Mouse (Mus musculus) frontal cortex, postnatal 10 days (tissue): ENCODE results near the gene AC134908.4.

Source experiments
- DNase-seq, 2 experiments: peaks; one replicate each; pipeline ENCODE4 v3.0.0; 2022; ENCODE audit warnings: low spot score in 2 of 2, mixed read lengths in 1 of 2

Gene AC134908.4

DNA sequence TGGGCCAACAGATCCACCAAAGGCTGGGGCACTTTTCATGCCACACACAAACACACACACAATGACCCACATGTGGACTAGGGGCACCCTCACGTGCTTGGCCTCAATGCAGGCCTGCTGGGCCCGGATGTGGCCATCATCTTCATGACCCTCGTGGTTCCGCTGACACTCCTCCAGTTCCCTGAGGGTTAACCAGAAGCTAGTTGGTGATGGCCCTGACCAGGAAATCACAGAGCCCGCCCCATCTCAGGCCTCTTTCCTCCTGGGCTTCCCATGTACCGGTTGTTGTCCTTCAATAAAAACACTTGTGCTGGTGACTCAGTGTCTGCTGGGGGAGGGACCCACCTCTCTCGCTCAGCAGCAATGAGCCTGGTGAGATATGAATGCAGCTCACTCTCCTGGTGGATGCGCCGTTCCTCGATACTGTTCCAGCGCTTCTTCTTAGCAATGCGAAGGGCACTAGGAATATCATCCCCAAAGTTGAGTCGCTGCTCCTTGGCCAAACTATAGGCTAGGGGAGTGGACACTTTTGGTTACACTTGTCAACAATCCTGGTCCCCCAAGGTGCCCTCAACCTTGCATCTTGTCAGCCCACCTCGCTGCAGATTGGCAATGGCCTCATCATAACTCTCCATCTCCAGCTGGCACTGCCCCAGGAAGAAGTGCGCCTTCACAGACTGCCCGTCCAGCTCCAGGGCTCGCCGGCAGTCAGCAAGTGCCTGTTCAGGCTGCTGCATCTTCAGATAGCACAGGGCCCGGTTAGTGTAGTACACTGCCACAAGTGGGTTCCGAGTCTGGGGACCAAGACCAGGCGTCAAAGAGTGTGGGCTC, 36.2 kb upstream of the AC134908.4 start:
- DNase-seq, result no peak

DNA sequence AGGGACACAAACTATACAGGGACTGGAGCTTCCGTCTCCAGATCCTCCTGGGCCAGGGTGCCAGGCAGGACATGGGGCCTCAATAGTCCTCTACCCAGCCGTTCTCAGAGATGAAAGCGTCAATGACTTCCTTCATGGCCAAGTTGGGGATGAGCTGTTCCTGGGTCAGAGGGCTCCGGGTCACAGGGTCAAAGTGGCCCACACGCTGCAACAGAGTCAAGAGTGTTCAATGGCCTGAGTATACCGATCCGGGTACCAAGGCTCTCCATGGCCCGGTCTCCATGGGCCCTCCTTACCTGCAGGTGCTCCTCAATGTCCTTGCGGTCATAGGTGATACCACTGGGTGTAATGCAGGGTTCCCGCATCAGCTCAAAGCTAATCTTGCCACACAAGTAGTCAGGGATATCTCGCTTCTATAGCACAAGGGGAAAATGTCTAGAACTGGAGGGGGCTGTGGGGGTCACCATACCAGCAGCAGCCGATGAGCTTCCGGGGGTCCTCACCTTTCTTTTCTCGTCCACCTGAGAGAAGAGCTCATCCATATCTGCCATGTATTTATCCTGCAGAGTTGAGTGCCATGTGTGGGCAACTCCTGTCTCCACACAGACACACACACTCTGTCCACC, 35.5 kb upstream of the AC134908.4 start:
- no peak for DNase-seq

DNA sequence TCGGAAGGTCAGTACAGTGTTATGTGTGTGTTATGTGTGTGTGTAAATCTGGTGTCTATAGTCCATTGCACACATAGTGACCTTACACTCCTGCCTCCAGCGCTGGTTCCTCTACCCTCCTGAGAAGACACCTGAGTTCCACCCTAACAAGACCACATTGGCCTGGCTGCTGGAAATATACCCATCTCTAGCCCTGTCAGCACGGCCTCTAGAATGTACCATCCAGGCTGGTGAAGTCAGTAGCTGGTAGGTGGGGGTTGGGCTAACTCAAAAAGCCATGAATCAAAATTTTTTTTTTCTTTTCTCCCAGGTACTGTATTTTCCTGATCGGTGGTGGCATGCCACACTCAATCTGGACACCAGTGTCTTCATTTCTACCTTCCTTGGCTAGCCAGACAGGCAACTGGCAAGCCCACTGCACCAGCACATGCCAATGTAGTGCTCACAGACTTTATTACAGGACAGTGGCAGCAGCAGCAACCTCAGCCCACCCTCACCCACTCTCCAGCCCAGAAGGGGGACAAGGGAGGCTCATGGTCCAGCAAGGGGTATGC, 34.8 kb upstream of the AC134908.4 start:
- DNase-seq, result no peak

DNA sequence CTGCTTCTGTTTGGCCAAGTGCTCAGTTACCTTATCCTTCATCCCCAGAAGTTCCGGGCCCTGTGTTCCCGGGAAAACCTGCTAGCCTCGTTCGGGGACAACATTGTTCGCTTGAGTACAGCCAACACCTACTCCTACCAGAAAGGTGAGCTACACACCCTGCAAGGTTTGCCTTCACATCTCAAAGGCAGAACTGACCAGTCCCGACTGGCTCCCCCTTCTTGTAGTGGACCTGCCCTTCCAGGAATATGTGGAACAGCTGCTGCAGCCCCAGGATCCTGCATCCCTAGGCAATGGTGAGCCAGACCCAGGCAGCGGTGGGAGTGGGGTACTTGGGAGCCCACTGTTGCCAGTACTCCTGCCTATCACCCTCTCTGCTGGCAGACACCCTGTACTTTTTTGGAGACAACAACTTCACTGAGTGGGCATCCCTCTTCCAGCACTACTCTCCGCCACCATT, 34.1 kb upstream of the AC134908.4 start:
- DNase-seq, result no peak

DNA sequence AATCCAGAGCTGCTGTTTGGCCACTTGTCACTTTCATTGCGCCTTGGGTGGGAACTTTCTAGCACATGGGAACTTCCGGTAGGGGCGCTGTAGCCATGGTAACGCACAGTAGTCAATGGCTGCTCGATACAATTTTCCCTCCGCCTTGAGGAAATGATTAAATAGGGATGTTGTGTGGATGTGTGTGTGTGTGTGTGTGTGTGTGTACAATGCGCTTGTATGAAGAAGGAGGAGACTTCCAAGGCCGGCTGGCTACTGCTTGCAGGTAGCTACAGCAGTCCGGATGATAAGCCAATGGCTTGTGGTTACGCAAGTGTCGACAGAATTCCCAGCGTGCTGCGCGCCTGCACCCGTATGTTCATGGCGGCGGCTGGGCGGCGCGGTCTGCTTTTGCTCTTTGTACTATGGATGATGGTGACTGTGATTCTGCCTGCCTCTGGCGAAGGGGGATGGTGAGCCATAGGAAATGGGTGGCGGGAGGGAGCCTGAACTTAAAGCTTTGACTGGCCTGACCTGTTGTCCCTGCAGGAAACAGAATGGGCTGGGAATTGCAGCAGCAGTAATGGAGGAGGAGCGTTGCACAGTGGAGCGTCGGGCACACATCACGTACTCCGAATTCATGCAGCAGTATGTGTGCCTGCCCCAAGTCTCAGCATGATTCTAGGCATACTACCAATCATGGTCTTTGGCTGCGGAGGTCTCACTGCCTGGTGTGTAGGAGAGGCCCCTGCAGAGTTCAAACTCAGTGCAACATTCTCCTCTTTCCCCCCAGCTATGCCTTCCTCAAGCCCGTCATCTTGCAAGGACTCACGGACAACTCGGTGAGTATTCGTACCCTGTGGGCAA, 33.5 kb upstream of the AC134908.4 start, which contains the start of gene Jmjd8:
Jmjd8 (plus strand) TSS at position 156 of the 846 bp plus-strand sequence.
- peak; percentile 75 to 80 for DNase-seq

DNA sequence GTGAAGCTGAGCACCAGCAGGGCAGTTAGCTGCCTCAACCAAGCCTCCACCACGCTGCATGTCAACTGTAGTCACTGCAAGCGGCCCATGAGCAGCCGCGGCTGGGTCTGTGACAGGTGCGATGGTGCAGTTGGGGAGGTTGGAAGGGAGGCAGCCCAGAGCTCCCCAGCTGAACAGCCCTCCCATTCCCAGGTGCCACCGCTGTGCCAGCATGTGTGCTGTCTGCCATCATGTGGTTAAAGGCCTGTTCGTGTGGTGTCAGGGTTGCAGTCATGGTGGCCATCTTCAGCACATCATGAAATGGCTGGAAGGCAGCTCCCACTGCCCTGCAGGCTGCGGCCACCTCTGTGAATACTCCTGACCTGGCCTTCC, 32.8 kb upstream of the AC134908.4 start:
- no peak for DNase-seq

DNA sequence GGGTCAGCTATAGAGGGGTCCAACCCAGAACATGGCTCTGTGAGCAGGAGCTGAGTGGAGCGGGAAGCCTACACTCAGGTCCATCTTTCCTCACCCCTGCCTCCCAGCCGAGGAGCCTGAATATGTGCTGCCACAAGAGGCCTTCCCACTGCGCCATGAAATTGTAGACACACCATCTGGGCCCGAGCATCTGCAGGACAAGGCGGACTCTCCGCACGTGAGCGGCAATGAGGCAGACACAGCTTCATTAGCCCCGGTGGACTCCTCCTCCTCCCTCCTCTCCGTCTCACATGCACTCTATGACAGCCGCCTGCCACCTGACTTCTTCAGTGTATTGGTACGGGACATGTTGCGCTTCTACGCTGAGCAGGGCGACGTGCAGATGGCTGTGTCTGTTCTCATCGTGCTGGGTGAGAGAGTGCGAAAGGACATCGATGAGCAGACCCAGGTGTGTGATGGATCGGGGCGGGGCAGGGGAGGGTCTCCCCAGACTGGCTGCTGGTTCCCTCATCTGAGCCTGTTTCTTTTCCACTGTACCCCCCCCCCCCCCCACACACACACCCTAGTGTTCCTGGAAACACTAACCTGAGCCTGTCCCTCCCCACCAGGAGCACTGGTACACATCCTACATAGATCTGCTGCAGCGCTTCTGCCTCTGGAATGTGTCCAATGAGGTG, 32.2 kb upstream of the AC134908.4 start:
- DNase-seq, result no peak

DNA sequence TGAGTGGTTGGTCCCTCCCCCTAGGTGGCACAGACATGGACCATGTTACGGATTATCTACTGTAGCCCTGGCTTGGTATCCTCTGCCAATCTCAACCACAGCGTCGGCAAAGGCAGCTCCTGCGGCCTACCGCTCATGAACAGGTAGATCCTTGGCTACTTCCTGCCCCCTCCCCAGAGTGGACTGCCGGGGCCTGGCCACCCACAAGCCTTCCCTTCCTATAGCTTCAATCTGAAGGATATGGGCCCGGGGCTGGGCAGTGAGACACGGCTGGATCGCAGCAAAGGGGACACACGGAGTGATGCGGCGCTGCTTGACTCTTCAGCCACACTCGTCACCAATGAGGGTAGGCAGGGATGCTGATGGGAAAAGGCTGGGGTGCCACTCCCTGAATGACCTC, 31.6 kb upstream of the AC134908.4 start:
- DNase-seq, result no peak

DNA sequence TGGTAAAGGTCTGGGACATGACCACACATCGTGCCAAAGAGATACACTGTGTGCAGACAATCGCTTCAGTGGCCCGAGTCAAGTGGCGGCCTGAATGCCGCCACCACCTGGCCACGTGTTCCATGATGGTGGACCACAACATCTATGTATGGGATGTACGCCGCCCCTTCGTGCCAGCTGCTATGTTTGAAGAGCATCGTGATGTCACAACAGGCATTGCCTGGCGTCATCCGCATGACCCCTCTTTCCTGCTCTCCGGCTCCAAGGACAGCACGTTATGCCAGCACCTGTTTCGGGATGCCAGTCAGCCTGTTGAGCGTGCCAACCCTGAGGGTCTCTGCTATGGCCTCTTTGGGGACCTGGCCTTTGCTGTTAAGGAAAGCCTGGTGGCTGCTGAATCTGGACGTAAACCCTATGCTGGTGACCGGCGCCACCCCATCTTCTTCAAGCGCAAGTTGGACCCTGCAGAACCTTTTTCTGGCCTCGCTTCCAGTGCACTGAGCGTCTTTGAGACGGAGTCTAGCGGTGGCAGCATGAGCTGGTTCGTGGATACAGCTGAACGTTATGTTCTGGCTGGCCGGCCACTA, 30.6 kb upstream of the AC134908.4 start:
- no peak for DNase-seq

DNA sequence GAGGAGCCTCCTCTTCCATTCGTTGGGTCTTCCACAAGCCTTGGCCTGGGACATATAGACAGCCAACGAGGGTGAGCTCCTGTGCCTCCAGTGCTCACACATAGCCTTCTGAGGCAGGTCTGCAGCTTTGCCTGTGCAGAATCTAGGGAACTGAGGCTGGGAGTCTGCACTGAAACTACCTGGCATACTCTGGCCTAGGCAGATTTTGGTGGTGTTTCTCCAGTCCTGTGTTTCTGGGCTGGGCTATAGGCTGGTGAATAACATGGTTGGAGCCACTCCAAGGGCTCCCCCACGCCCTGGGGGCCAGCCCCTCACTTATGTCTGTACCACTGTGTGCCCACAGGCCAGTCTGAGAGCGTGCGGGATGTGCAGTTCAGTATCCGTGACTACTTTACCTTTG, 29.9 kb upstream of the AC134908.4 start:
- DNase-seq, result no peak

DNA sequence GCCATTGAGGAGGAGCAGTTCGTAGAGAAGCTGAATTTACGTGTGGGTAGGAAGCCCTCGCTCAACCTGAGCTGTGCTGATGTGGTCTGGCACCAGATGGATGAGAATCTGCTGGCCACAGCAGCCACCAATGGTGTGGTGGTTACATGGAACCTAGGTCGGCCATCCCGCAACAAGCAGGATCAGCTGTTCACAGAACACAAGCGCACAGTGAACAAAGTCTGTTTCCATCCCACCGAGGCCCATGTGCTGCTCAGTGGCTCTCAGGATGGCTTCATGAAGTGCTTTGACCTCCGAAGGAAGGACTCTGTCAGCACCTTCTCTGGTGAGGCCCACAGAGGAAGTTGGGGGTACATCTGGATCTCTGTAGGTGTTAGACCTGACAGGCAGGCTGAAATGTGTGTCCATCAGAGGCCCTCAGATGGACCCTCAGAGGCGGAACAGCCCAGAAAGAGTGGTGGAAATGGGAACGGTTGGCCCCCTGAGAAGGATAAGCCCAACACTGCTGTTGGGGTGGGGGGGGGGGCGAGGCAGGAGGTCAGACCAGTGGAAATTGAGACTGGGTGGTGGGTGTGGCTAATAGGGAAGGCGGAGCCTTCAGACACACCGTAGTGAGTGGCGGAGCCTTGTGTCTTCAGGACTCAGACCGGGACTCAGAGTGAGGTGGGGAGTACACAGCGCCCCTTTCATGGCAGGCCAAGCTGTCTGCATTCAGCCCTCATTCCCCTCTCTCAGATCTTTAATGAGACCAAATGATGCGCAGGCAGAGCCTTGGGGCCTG, 29.1 kb upstream of the AC134908.4 start:
- no peak for DNase-seq

DNA sequence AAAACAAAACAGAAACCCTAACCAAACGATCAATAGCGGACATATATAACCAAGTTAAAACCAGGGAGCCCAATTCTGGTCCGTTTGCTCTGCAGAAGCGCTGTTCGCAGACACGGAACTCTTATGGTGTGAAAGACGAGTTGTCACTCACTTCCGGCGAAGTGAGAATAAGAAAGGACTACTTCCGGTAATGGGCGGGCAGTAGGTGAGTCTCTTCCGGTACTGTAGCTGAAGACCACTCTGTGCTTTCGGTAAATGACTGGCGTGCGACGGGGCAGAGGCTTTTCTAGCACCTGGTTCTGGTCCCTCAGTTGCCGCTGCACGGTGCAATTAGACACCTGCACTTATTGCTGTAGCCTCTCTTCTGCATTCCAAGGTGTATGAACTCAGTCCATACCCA, 28.0 kb upstream of the AC134908.4 start, which contains the start of gene Wdr24:
Wdr24 (plus strand) TSS at position 176 of the 400 bp plus-strand sequence.
- DNase-seq, result peak in 1 of 2 experiments; percentile 75

DNA sequence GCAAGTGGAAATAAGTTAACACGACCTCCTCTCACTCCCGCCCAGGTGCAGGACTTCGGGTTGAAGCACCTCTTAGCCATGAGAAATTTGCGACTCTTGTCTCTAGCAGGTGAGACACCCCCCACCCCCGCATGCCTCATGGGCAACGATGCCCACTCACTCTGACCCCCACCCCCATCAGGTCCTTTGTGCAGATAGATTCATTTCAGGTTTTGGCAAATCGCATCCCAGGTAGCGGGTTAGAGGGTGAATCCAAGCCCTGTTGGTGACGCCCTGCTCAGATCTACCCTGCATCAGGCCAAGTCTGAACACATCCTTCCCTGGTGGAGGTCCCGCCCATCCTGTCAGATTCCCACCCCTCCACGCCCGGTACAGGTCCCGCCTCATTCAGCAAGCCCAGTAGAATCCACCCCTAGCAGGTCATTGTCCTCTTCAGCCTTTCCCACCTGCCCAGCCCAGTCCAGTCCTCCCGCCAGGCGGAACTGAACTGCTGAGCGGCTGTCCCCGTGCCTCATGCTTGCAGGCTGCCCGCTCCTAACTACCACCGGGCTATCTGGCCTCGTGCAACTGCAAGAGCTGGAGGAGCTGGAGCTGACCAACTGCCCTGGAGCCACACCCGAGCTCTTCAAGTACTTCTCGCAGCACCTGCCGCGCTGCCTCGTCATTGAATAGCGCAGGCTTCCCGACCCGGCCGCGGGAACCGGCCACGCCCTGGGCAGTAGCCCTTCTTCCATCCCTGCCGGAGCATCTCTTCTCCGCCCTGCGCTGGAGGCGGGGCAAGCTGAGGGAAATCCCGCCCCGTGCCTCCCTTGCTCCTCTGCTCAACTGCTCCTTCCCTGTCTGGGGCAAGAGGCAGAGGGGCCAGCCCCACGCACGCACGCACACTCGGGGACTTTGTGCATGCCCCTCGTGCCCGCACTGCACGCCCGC, 23.7 kb upstream of the AC134908.4 start:
- DNase-seq, result no peak

DNA sequence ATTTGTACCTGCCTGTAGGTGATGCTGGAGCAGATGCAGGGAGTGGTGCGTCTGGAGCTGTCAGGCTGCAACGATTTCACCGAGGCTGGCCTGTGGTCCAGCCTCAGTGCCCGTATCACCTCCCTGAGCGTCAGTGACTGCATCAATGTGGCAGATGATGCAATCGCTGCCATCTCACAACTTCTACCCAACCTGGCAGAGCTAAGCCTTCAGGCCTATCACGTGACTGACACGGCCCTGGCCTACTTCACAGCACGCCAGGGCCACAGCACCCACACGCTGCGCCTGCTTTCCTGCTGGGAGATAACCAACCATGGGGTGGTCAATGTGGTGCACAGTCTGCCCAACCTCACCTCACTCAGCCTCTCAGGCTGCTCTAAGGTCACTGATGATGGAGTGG, 22.2 kb upstream of the AC134908.4 start:
- DNase-seq, result no peak

DNA sequence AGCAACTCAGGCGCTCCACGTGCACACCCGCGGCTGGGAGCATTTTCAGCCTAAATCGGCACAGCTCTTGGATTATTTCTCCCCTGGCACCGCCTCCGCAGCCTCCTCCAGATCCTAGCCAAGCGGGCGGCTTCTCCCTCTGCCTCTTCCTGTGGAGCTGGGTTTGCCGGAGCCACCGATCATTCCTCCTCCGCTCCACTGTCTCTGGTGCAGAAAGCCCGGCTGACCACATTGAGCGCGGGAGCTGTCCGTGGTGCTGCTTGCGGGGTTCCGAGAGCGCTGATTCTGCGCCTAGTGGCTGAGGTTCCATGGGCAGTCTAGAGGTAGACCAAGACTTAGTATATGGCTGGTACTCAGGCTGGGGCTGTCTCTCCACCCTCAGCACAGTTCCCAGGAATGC, 18.0 kb upstream of the AC134908.4 start:
- peak in 1 of 2 experiments; percentile 71 for DNase-seq

DNA sequence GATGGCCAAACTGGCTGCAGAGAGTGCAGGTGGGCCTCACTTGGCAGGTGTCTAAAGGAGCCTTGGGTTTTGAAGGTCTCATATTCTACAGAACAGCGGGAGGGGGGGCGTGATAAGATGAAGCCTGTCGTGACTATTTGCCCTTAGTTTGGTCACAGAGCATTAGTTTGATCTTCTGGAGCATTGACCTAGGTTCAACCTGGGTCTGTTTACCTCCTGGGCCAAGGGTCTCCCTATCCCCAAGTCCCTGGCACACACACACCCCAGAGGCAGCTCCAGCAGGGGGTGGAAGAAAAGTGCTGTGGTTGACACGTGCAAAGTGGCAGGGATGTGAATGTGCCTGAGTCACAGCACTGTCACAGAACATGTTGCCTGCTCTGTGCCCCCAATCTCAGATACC, 15.4 kb upstream of the AC134908.4 start:
- DNase-seq, result no peak

DNA sequence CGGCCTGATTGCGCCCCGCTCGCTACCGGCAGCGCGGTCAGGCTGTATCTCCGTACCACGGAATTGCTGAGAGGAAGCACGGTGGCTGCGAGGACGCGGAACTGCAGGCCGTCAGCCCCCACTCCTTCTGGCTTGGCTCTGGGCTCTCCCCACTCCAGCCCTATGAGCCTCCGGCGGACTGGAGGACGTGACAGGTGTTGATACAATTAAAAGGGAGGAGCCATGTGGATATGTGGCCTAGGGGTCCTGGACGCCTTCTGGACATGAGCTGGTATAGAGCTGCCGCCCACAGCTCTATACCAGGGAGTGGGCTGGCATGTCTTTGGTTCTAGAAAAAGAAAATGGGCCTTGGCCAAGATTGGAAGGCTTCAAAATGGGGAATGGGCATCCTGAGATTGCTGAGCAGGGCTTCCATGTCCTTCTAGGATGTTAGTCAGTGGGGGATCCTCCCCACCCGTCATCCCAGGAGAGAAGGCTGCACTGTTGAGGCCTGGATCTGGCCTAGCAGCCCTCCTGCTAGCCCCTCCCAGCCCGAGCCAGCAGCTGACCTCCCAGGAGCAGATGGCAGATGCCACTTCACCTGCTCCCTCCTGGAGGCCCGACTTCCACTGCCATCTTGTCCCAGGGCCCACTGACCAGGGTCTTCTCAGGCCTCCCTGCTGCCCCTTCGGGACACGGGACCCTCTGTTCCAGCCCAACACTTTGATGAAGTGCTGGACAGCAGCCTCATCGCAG, 14.3 kb upstream of the AC134908.4 start:
- DNase-seq, result no peak
